Mouse (Mus musculus) small intestine, adult 2 months (tissue): ENCODE data around the gene Dnmt3a. TPM values are rescaled to one million over a fixed set of nuclear protein-coding genes. Genes with fewer than 3 reads are reported as not detected.

Experiments
- H3K27ac ChIP-seq: fragments of 200-500 bp; 2 replicates; pipeline ENCODE4 v1.5.1; 2012; ENCODE audit warnings: low read depth, low read length, control low read depth, inconsistent platforms; ENCODE audit not compliant: insufficient read depth
- H3K27me3 ChIP-seq: fragments of 200-500 bp; 2 replicates; pipeline ENCODE4 v1.6.1; 2012; ENCODE audit warnings: mild to moderate bottlenecking, moderate library complexity, low read length, inconsistent platforms; ENCODE audit not compliant: control insufficient read depth, insufficient read depth
- H3K36me3 ChIP-seq: fragments of 200-500 bp; 2 replicates; pipeline ENCODE4 v1.6.1; 2012; ENCODE audit warnings: mild to moderate bottlenecking, low read length, control low read depth, inconsistent platforms; ENCODE audit not compliant: control insufficient read depth, insufficient read depth
- H3K4me1 ChIP-seq: fragments of 200-500 bp; 2 replicates; pipeline ENCODE4 v1.6.1; 2012; ENCODE audit warnings: low read length, inconsistent platforms, mixed read lengths; ENCODE audit not compliant: control insufficient read depth, insufficient read depth, insufficient read length
- H3K4me3 ChIP-seq: fragments of 200-500 bp; 2 replicates; pipeline ENCODE4 v1.5.1; 2012; ENCODE audit warnings: low read depth, mild to moderate bottlenecking, control low read depth, inconsistent platforms, low read length, moderate library complexity
- CTCF ChIP-seq: fragments of 200-500 bp; IDR thresholded peaks from 2 replicates; pipeline ENCODE4 v1.5.1; 2012; ENCODE audit warnings: low read depth, mild to moderate bottlenecking, control low read depth, inconsistent platforms, low read length, moderate library complexity, mixed read lengths; ENCODE audit not compliant: insufficient replicate concordance, insufficient read length; ENCODE audit errors: extremely low read depth
- POLR2A ChIP-seq: fragments of 200-500 bp; IDR thresholded peaks from 2 replicates; pipeline ENCODE4 v1.6.1; 2012; ENCODE audit warnings: low read depth, mild to moderate bottlenecking, control low read depth, inconsistent platforms, low read length, moderate library complexity
- WGBS: fragments of 180-500 bp; shearing (Covaris S2); methylation state at CpG from one replicate; pipeline ENCODE4 v1.1.7; 2018; 5-methylcytosine and 5-hydroxymethylcytosine counted together
- polyA plus RNA-seq: library from polyadenylated mRNA; depleted of rRNA; stranded (reverse); fragments of >200 nt; gene quantifications from 2 replicates; pipeline ENCODE4 v1.2.3, GENCODE M21; 2012

The Dnmt3a gene
- polyA plus RNA-seq, 1 experiment, result 10.2 TPM

DNA sequence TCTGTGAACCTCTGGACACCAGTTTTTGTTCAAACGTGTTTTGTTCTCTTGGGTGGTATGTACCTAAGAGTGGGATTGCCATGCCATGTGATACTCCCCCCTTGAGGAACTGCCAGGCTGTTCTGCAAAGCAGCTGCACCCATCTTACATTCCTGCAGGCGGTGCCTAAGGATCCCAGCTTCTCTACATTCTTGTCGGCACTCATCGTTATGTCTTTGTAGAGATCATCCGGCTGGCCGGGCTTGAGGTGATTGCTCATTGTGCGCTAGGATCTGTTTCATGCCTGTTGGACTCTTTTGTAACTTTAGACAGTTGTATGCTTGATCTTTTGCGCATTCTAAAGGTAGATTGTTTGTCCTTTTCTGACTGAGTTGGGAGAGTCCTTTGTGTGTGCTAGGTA lies 38.4 kb upstream of the Dnmt3a start:
- no peaks in the 10 kb centered on the region for H3K36me3 ChIP-seq
- H3K4me1 ChIP-seq, result peaks cover under 1% of the 10 kb centered on the region; the same call in 1 of the 2 replicates
- no peak overlapping the region for H3K27ac ChIP-seq
- no peak for TF ChIP-seq POLR2A
- no peak for TF ChIP-seq CTCF
- H3K27me3 ChIP-seq, result no peaks in the 10 kb centered on the region
- H3K4me3 ChIP-seq, result no peak overlapping the region
- 88% methylated on average over 8 of the region's 8 CpGs for WGBS

- Histone ChIP-seq H3K27me3 (no peaks in the 10 kb centered on the region), H3K4me3 (no peak overlapping the region), H3K36me3 (no peaks in the 10 kb centered on the region), H3K4me1 (peaks cover 2% of the 10 kb centered on the region), H3K27ac (no peak overlapping the region)
- WGBS, result 92% methylated on average over 4 of the region's 4 CpGs
- TF ChIP-seq CTCF, result no peak
- TF ChIP-seq POLR2A, result no peak
Observed at GRCm38 (mm10) chr12:3768391-3768790, 37.4 kb upstream of the Dnmt3a start.

DNA sequence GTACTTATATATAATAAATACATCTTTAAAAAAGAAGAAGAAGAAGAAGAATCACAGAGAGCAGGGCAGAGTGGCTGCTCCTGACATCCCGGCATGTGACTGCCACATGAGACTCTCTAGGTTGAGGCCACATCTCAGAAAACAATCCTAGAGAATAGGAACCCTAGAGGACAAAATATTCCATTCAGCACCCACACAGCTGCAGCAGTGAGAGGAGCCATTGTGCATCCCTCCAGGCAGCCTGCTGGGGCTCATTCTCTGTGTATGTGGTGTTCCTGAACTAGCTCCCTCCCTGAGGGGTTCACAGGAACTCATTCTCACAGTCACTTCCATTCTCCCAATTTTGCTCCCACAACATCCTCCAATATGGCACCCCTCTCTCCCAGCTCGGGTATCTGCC lies 35.3 kb upstream of the Dnmt3a start:
- Histone ChIP-seq H3K4me3 (no peak overlapping the region), H3K27me3 (no peaks in the 10 kb centered on the region), H3K4me1 (peaks cover 3% of the 10 kb centered on the region), H3K27ac (peak overlapping the region; percentile 25; the same call in 1 of the 2 replicates), H3K36me3 (no peaks in the 10 kb centered on the region)
- WGBS, result 78% methylated on average over 2 of the region's 2 CpGs
- no peak for TF ChIP-seq CTCF
- no peak for TF ChIP-seq POLR2A

GRCm38 (mm10) chr12:3771080-3771479 lies 34.7 kb upstream of the Dnmt3a start:
- H3K27me3 ChIP-seq, result no peaks in the 10 kb centered on the region
- peaks cover 8% of the 10 kb centered on the region for H3K4me1 ChIP-seq
- TF ChIP-seq CTCF (no peak), POLR2A (no peak)
- no peaks in the 10 kb centered on the region for H3K36me3 ChIP-seq
- peak overlapping the region; percentile 25; the same call in 1 of the 2 replicates for H3K27ac ChIP-seq
- no peak overlapping the region for H3K4me3 ChIP-seq
- 87% methylated on average over 2 of the region's 2 CpGs for WGBS

DNA sequence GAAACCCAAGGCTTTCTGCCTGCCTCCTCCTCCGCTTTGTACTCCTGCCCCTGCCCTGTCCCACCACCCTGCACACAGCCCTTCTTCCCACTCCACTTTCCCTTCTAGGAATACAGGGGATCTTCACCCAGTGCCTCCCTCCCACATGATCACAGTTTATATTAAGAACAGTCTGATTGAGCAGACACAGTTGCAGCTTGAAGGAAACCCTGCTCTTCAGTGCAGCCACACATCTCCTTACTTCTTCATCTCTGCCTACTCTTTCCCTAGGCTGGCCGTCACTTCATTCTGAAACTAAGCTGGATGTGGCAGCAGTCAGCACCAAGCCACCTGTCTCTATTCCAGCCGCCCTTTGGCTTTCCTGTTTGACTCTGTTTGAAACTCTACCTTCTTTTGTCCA lies 32.2 kb upstream of the Dnmt3a start:
- H3K36me3 ChIP-seq, result no peaks in the 10 kb centered on the region
- no peak overlapping the region for H3K27ac ChIP-seq
- WGBS, result 89% methylated on average over 3 of the region's 3 CpGs
- no peak for TF ChIP-seq POLR2A
- TF ChIP-seq CTCF, result no peak
- no peak overlapping the region for H3K4me3 ChIP-seq
- no peaks in the 10 kb centered on the region for H3K27me3 ChIP-seq
- H3K4me1 ChIP-seq, result peaks cover 20% of the 10 kb centered on the region

DNA sequence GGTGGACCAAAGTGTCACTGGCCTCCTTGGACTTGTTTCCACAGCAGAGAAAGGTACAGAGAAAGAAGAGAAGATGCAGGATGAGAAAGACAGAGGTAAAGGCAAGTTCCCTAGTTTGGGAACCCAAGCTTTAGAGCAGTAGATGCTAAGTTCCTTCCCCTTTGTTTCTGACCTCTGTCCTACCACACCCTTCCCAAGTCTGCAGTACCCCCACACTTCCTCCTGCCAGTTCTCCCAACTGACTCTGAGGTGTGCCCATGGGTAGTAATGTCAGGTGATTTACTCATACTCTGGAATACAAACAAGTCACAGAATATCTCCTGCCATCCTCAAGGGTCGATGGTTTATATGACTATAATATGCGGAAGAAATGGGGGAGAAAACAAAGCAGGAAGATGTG lies 29.8 kb upstream of the Dnmt3a start:
- WGBS, result 36% methylated on average over 2 of the region's 2 CpGs
- H3K4me3 ChIP-seq, result no peak overlapping the region
- H3K27ac ChIP-seq, result peak overlapping the region; percentile 76
- no peaks in the 10 kb centered on the region for H3K27me3 ChIP-seq
- H3K36me3 ChIP-seq, result no peaks in the 10 kb centered on the region
- TF ChIP-seq CTCF (no peak), POLR2A (no peak)
- peaks cover 31% of the 10 kb centered on the region for H3K4me1 ChIP-seq

DNA sequence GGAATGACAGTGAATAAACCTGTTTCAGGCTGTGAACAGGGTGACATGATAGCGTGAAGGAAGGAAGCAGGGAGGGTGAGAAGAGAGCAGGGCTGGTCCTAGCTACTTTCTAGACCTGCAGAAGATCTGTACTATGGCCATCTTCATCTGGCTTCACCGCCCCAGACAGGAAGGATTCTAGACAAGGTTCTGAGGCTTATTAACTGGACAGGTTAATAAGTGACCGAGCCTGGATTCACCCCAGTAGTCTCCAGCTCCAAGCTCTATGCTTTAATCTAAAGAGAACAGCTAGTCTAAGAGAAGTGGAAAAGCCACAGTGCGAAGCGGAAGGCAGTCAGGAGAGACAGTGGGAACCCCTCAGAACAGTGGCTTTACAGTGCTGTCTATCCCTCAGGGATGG lies 28.1 kb upstream of the Dnmt3a start:
- H3K4me3 ChIP-seq, result no peak overlapping the region
- WGBS, result 65% methylated on average over 5 of the region's 5 CpGs
- no peak overlapping the region for H3K27ac ChIP-seq
- no peaks in the 10 kb centered on the region for H3K27me3 ChIP-seq
- H3K4me1 ChIP-seq, result peaks cover 35% of the 10 kb centered on the region
- no peak for TF ChIP-seq CTCF
- TF ChIP-seq POLR2A, result no peak
- no peaks in the 10 kb centered on the region for H3K36me3 ChIP-seq
